Mouse (Mus musculus): ENCODE results near the gene Crhbp. TPM values are rescaled to one million over a fixed set of nuclear protein-coding genes. Genes with fewer than 3 reads are reported as not detected.

Crhbp gene
- polyA plus RNA-seq, 1 experiment from 2014 or later, result 1.4 TPM

DNA sequence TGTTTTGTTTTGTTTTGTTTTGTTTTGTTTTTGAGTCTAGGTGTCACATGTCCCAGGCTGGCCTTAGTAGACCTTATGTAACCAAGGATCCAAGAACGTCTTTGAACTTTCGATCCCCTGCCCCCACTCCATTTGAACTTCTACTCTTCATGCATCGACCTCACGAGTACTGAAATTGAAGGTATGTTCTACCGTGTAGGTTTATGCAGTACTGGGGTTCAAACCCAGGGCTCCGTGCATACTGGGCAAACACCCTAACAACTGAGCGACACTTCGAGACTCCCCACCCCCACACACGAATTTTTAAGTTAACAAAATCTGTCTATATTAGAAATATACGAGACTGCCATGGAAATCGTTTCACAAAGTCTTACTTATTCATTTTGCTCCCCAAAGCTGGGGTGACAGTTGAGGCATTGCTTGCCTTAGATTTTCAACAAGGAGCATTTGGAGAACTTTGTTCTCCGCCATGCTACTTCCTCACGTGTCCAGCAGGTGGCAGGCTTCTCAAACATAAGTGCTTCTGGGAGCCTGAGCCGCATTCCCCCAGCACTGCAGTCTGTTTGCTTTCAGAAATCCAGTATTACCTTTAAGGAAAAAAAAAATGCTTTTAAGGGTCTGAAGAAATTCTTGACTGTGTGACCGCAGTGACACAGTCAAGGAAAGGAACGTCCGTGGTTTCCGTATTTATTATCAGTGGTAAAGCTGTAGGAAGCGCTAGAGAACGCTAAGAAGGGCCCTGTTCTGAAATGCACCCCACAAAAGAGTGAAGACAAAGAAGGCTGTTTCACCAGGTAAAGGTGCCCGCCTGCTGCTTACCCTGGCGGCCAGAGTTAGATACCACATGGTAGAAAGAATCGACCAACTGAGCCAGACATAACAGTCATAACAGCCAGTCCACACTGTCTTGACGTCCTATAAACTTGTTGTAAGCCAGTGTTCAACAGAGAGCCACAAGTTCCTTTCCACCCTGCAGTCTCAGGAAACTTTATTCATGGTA lies 54.6 kb downstream of the Crhbp start:
- no peaks in the 10 kb centered on the region for H3K4me1 ChIP-seq
- H3K9me3 ChIP-seq, result peaks cover 1% of the 10 kb centered on the region; the same call in 1 of the 2 replicates
- no peak overlapping the region for H3K4me3 ChIP-seq
- no peaks in the 10 kb centered on the region for H3K27me3 ChIP-seq (ENCODE audit: poor library complexity, severe bottlenecking)
- DNase-seq (ENCODE audit: extremely low spot score, low spot score), result peak; percentile 81
- no peaks in the 10 kb centered on the region for H3K36me3 ChIP-seq (replicated peaks)
- H3K27ac ChIP-seq, result no peak overlapping the region
- 34% methylated on average over 24 of the region's 24 CpGs for WGBS

DNA sequence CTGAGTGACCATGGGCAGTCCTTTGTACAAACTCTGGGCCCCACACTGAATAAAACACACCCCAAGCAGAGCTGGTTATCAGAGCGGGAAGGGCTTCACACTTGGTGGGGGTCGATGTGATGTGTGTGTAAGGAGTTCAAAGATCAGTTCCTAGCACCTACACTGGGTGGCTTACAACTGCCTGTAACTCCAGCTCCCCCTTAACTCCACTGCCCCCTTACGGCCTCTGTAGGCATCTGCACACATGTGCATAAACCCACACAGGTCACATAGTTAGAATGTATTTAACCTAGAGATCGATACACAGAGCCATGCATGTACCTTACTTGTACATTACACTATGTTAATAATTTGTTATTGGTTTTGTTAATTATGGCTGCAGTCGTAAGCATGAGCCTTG lies 56.5 kb downstream of the Crhbp start:
- H3K4me1 ChIP-seq, result no peaks in the 10 kb centered on the region
- H3K27ac ChIP-seq, result no peak overlapping the region
- no peak for DNase-seq (ENCODE audit: extremely low spot score, low spot score)
- no peaks in the 10 kb centered on the region for H3K36me3 ChIP-seq (replicated peaks)
- H3K4me3 ChIP-seq, result no peak overlapping the region
- H3K27me3 ChIP-seq (ENCODE audit: poor library complexity, severe bottlenecking), result no peaks in the 10 kb centered on the region
- WGBS, result 85% methylated on average over 5 of the region's 5 CpGs
- H3K9me3 ChIP-seq, result no peaks in the 10 kb centered on the region

DNA sequence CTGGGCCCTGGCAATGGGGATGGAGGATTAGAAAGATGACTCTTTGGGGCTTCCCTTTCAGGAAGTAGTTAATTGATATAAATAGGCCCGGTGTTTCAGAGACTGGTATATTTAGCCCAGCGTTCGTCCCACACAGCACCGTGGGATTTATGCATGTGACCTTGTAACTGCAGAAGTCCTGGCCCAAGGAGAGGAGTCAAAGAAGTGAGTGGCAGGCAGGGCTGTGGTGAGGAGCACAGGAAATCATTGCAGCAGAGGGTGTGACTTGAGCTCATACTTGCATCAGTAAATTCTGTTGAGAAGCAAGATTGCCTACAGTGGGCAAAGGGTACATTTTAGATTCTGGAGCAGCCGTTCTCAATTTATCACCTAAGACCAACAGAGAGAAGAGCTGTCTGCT lies 62.3 kb downstream of the Crhbp start:
- Histone ChIP-seq H3K27me3 (ENCODE audit: poor library complexity, severe bottlenecking) (no peaks in the 10 kb centered on the region), H3K4me3 (no peak overlapping the region), H3K36me3 (replicated peaks) (no peaks in the 10 kb centered on the region), H3K9me3 (no peaks in the 10 kb centered on the region), H3K4me1 (no peaks in the 10 kb centered on the region), H3K27ac (no peak overlapping the region)
- 87% methylated on average over 5 of the region's 5 CpGs for WGBS
- no peak for DNase-seq (ENCODE audit: extremely low spot score, low spot score)

Other genes with a start within 250 kb of the Crhbp start
- 1.4 and 1.5 TPM in 2 replicates for gene Pde8b, start 194.6 kb downstream of the Crhbp start, polyA plus RNA-seq (2016; fragmentation: Nextera tagmentation; extraction: Ambion mirVana)
- gene Zbed3, start 121.3 kb downstream of the Crhbp start, polyA plus RNA-seq (2016; fragmentation: Nextera tagmentation; extraction: Ambion mirVana), result 51.6 and 55.2 TPM in 2 replicates
- gene Aggf1, start 69.6 kb downstream of the Crhbp start, polyA plus RNA-seq (2016; fragmentation: Nextera tagmentation; extraction: Ambion mirVana), result 39.5 and 41.0 TPM in 2 replicates
- gene S100z, start 33.8 kb upstream of the Crhbp start, polyA plus RNA-seq (2016; fragmentation: Nextera tagmentation; extraction: Ambion mirVana), result not detected in 2 replicates
- 0.16 TPM in 1 of 2 replicates, not detected in the other for gene F2rl1, start 80.3 kb upstream of the Crhbp start, polyA plus RNA-seq (2016; fragmentation: Nextera tagmentation; extraction: Ambion mirVana)
- 106 and 110 TPM in 2 replicates for gene F2r, start 173.6 kb upstream of the Crhbp start, polyA plus RNA-seq (2016; fragmentation: Nextera tagmentation; extraction: Ambion mirVana)

Measured in forebrain, embryonic 10.5 days (tissue).